8 mouse cellular contexts compared by ENCODE assay signal in genomic region chr1:191574871-191575457, GRCm38 (mm10). TPM values are rescaled to one million over a fixed set of nuclear protein-coding genes. Genes with fewer than 3 reads are reported as not detected.
DNase-seq lines count a peak whose midpoint lies in the region; ATAC-seq and TF ChIP-seq lines count a peak whose summit lies in the region.

No protein-coding gene starts in this region.

- no peak for DNase-seq in gastrocnemius, adult 2 months
- DNase-seq in gastrocnemius, postnatal 10 days: no peak
- peak; percentile 79 for DNase-seq in embryo, embryonic 9.5 days (ENCODE audit: extremely low spot score)
- DNase-seq in hindbrain, embryonic 14.5 days (ENCODE audit: low spot score): peak; percentile 49
- DNase-seq in liver, adult 2 months (ENCODE audit: extremely low read depth, low read depth, low spot score): no peak
- DNase-seq in frontal cortex, postnatal 14 days (ENCODE audit: low spot score in 2 of 2): no peak

- H3K9me3 ChIP-seq in ES-Bruce4 (replicated peaks; ENCODE audit: control insufficient read depth, insufficient read depth, low read length, poor library complexity, severe bottlenecking): no peaks in the 10 kb centered on the region
- no peaks in the 10 kb centered on the region for H3K9me3 ChIP-seq in hindbrain, embryonic 14.5 days (ENCODE audit: control insufficient read depth, low read length)

- H3K4me3 ChIP-seq in gastrocnemius, adult 2 months: peak overlapping the region; percentile 77
- peak overlapping the region; percentile 80 for H3K4me3 ChIP-seq in ES-Bruce4 (ENCODE audit: low read depth, low read length)
- peak overlapping the region; percentile 71 for H3K4me3 ChIP-seq in hindbrain, embryonic 14.5 days (replicated peaks; ENCODE audit: low read length)
- peak overlapping the region; percentile 78 for H3K4me3 ChIP-seq in liver, adult 2 months (ENCODE audit: insufficient read depth, low read depth, low read length)
- peak overlapping the region; percentile 83 for H3K4me3 ChIP-seq in myocyte

- intact Hi-C loops in gastrocnemius, adult 2 months (cut with DNase I): loop anchor here (5.0 kb wide), 1 partner anchor 142 kb away; the partner anchor contains the start of gene Lpgat1

- H3K36me3 ChIP-seq in ES-Bruce4 (ENCODE audit: control insufficient read depth, insufficient read depth, low read length, poor library complexity, severe bottlenecking): peaks cover 7% of the 10 kb centered on the region
- no peaks in the 10 kb centered on the region for H3K36me3 ChIP-seq in hindbrain, embryonic 14.5 days (replicated peaks; ENCODE audit: control insufficient read depth, insufficient read depth)
- H3K36me3 ChIP-seq in liver, adult 2 months (ENCODE audit: control insufficient read depth, insufficient read depth, low read length): no peaks in the 10 kb centered on the region
- peaks cover 5% of the 10 kb centered on the region for H3K36me3 ChIP-seq in myocyte (ENCODE audit: control insufficient read depth, insufficient read depth)

- peak overlapping the region; percentile 17; the same call in 1 of the 2 replicates for H3K27ac ChIP-seq in gastrocnemius, adult 2 months
- H3K27ac ChIP-seq in ES-Bruce4 (ENCODE audit: insufficient read depth, low read length): peak overlapping the region; percentile 31
- H3K27ac ChIP-seq in hindbrain, embryonic 14.5 days: peak overlapping the region; percentile 58; the same call in 1 of the 2 replicates
- H3K27ac ChIP-seq in liver, adult 2 months (replicated peaks; ENCODE audit: insufficient read depth, low read depth, low read length): no peak overlapping the region

- no peaks in the 10 kb centered on the region for H3K4me1 ChIP-seq in ES-Bruce4 (ENCODE audit: control insufficient read depth, insufficient read depth, low read length)
- H3K4me1 ChIP-seq in hindbrain, embryonic 14.5 days (replicated peaks; ENCODE audit: control insufficient read depth, insufficient read depth, low read length): peaks cover 31% of the 10 kb centered on the region
- H3K4me1 ChIP-seq in liver, adult 2 months (ENCODE audit: control insufficient read depth, insufficient read depth, low read length): peaks cover 8% of the 10 kb centered on the region

- WGBS in hindbrain, embryonic 14.5 days: under 1% methylated on average over 52 of the region's 52 CpGs
- WGBS in liver, adult 2 months: under 1% methylated on average over 51 of the region's 52 CpGs

- H3K79me2 ChIP-seq in liver, adult 2 months (ENCODE audit: control insufficient read depth, insufficient read depth, low read length): peaks cover 18% of the 10 kb centered on the region; the same call in 1 of the 2 replicates
- H3K79me2 ChIP-seq in myocyte (ENCODE audit: control insufficient read depth, insufficient read depth): peaks cover 87% of the 10 kb centered on the region

- TF ChIP-seq POLR2A in ES-Bruce4 (IDR thresholded peaks at IDR 0.05; ENCODE audit: insufficient read depth, low read length): no peak
- TF ChIP-seq POLR2A in liver, adult 2 months (IDR thresholded peaks at IDR 0.05; ENCODE audit: extremely low read depth, insufficient read depth, low read length): no peak
- peak; percentile 71 for TF ChIP-seq POLR2A in myocyte (IDR thresholded peaks at IDR 0.05; ENCODE audit: insufficient read length, low read depth)

- ATAC-seq in hindbrain, embryonic 14.5 days (ENCODE audit: low FRiP score): no peak

- H3ac ChIP-seq in myocyte (ENCODE audit: control insufficient read depth, insufficient read length): peak overlapping the region; percentile 39

- H3K4me2 ChIP-seq in hindbrain, embryonic 14.5 days (replicated peaks): peak overlapping the region; percentile 94
- H3K4me2 ChIP-seq in myocyte (ENCODE audit: low read depth): peak overlapping the region; percentile 84

- H3K27me3 ChIP-seq in ES-Bruce4 (ENCODE audit: control insufficient read depth, insufficient read depth, low read length, poor library complexity, severe bottlenecking) (no peaks in the 10 kb centered on the region), myocyte (ENCODE audit: control insufficient read depth, insufficient read depth, insufficient read length) (no peaks in the 10 kb centered on the region)
- H3K27me3 ChIP-seq in hindbrain, embryonic 14.5 days (ENCODE audit: control insufficient read depth, insufficient read depth, low read length): no peaks in the 10 kb centered on the region
- H3K27me3 ChIP-seq in liver, adult 2 months (ENCODE audit: control insufficient read depth, insufficient read depth, low read length): no peaks in the 10 kb centered on the region

- TF ChIP-seq EP300 in ES-Bruce4 (IDR thresholded peaks at IDR 0.05; ENCODE audit: insufficient read depth, low read depth, low read length): no peak

- peak overlapping the region; percentile 94 for H3K9ac ChIP-seq in ES-Bruce4 (ENCODE audit: low read depth, poor library complexity, severe bottlenecking)
- H3K9ac ChIP-seq in hindbrain, embryonic 14.5 days: peak overlapping the region; percentile 58
- peak overlapping the region; percentile 35 for H3K9ac ChIP-seq in liver, adult 2 months (ENCODE audit: low read depth, low read length)

- TF ChIP-seq CTCF in gastrocnemius, adult 2 months (IDR thresholded peaks at IDR 0.05): no peak
- TF ChIP-seq CTCF in ES-Bruce4 (IDR thresholded peaks at IDR 0.05; ENCODE audit: low read depth, low read length): no peak
- TF ChIP-seq CTCF in liver, adult 2 months (IDR thresholded peaks at IDR 0.05; ENCODE audit: low read depth, low read length): no peak

TF ChIP-seq in myocyte, 11 proteins besides CTCF, POLR2A, EP300 and RAD21:
- TF ChIP-seq MAX (IDR thresholded peaks at IDR 0.05; ENCODE audit: low read depth) (no peak), USF1 (IDR thresholded peaks at IDR 0.05; ENCODE audit: low read depth) (no peak), SRF (IDR thresholded peaks at IDR 0.05; ENCODE audit: control insufficient read depth, insufficient read length, low read depth) (no peak), MYOD1 (IDR thresholded peaks at IDR 0.05; ENCODE audit: control insufficient read depth in 1 of 3, insufficient read length in 2 of 3, low read depth in 2 of 3) (peak in 1 of 3 experiments; percentile 5), TCF3 (IDR thresholded peaks at IDR 0.05; ENCODE audit: insufficient read length, low read depth) (no peak), TCF12 (IDR thresholded peaks at IDR 0.05; ENCODE audit: insufficient read depth, poor library complexity, severe bottlenecking) (no peak), E2F4 (IDR thresholded peaks at IDR 0.05; ENCODE audit: insufficient read depth) (no peak), REST (IDR thresholded peaks at IDR 0.05; ENCODE audit: insufficient read depth, insufficient read length) (no peak), POLR2AphosphoS2 (IDR thresholded peaks at IDR 0.05; ENCODE audit: insufficient read length, low read depth) (peak; percentile 65)
TF ChIP-seq in myocyte: peak in this region for 2.

RNA-seq across cellular contexts. Expression of gene Dtl, which starts 0.4 kb away (rescaled TPM):
- total RNA-seq in gastrocnemius, adult 2 months (2021): under 1 TPM in 1 of 2 experiments, not detected in 1; 0.11 TPM
- 1 to 10 TPM; 3.4 to 5.7 TPM for total RNA-seq in gastrocnemius, postnatal 10 days (2021)
- polyA plus RNA-seq in ES-Bruce4 (2011; ENCODE audit: insufficient read depth, insufficient read length, low read depth, missing spikeins) (75.6 and 81.1 TPM in 2 replicates), myocyte (2012; fragmentation: generic; extraction: Trizol) (1.2 TPM)
- polyA plus RNA-seq in hindbrain, embryonic 14.5 days (2014; fragmentation: Nextera tagmentation; extraction: Ambion mirVana): 7.7 and 7.8 TPM in 2 replicates
- 0.28 and 0.74 TPM in 2 replicates for total RNA-seq in liver, adult 2 months (2014; rRNA removed)
- polyA plus RNA-seq in liver, adult 2 months (2012; rRNA removed): 0.07 TPM in 2 replicates

RNA-seq across cellular contexts. Expression of gene Ints7, which starts 0.5 kb away (rescaled TPM):
- total RNA-seq in gastrocnemius, adult 2 months (2021): 1 to 10 TPM; 6.7 to 7.2 TPM
- total RNA-seq in gastrocnemius, postnatal 10 days (2021): 10 to 100 TPM; 11.9 to 17.7 TPM
- polyA plus RNA-seq in ES-Bruce4 (2011; ENCODE audit: insufficient read depth, insufficient read length, low read depth, missing spikeins) (58.1 and 60.6 TPM in 2 replicates), myocyte (2012; fragmentation: generic; extraction: Trizol) (17.5 TPM)
- 28.7 and 34.7 TPM in 2 replicates for polyA plus RNA-seq in hindbrain, embryonic 14.5 days (2014; fragmentation: Nextera tagmentation; extraction: Ambion mirVana)
- 10.9 and 11.7 TPM in 2 replicates for total RNA-seq in liver, adult 2 months (2014; rRNA removed)
- polyA plus RNA-seq in liver, adult 2 months (2012; rRNA removed): 9.4 and 9.5 TPM in 2 replicates

Comparison
In these comparisons a context has a peak if more than half of its experiments do, and no peak if none do; other contexts are left out.
1. DNase-seq: peak in embryo, embryonic 9.5 days (single experiment) and hindbrain, embryonic 14.5 days (single experiment); none in gastrocnemius, adult 2 months (single experiment), gastrocnemius, postnatal 10 days (single experiment), liver, adult 2 months (single experiment) and frontal cortex, postnatal 14 days (0 of 2).
2. H3K9ac ChIP-seq: peak in every context shown above with its lines; median percentile 94 in ES-Bruce4; 58 in hindbrain, embryonic 14.5 days; 35 in liver, adult 2 months.
3. Peak in every context shown above with its lines, with median percentiles within 50 percentile points of each other: H3K4me3 ChIP-seq.